Comparison of ENCODE assay signal across 8 mouse cellular contexts in genomic region chr2:154613118-154614115, GRCm38 (mm10). TPM values are rescaled to one million over a fixed set of nuclear protein-coding genes. Genes with fewer than 3 reads are reported as not detected.
A peak's percentile ranks its signal among the peaks of the same experiment; 100 is the strongest.
DNase-seq lines count a peak whose midpoint lies in the region; ATAC-seq and TF ChIP-seq lines count a peak whose summit lies in the region.

Zfp341 (plus strand) TSS chr2:154613297.
4930519P11Rik (minus strand) TSS chr2:154613437.

- H3K4me1 ChIP-seq in embryonic facial prominence, embryonic 13.5 days = peaks cover 14% of the 10 kb centered on the region; the same call in 1 of the 2 replicates
- peaks cover 4% of the 10 kb centered on the region for H3K4me1 ChIP-seq in heart, adult 2 months (ENCODE audit: control insufficient read depth, insufficient read depth, low read length)
- H3K4me1 ChIP-seq in kidney, adult 2 months (ENCODE audit: control insufficient read depth, insufficient read depth, low read length) = peaks cover 7% of the 10 kb centered on the region; the same call in 1 of the 2 replicates
- H3K4me1 ChIP-seq in limb, embryonic 13.5 days = peaks cover 12% of the 10 kb centered on the region
- H3K4me1 ChIP-seq in midbrain, embryonic 15.5 days = peaks cover 23% of the 10 kb centered on the region

- H3K27ac ChIP-seq in embryonic facial prominence, embryonic 13.5 days = peak within 1 kb of the TSS; percentile 98
- H3K27ac ChIP-seq in heart, adult 2 months = peak within 1 kb of the TSS; percentile 96
- peak within 1 kb of the TSS; percentile 88 for H3K27ac ChIP-seq in kidney, adult 2 months (ENCODE audit: insufficient read depth, low read depth, low read length)
- H3K27ac ChIP-seq in limb, embryonic 13.5 days = peak within 1 kb of the TSS; percentile 95
- H3K27ac ChIP-seq in midbrain, embryonic 15.5 days = peak within 1 kb of the TSS; percentile 97

- H3K36me3 ChIP-seq in embryonic facial prominence, embryonic 13.5 days = 0 out of 2 replicates have a peak, but pooled peaks cover 3% of the 10 kb centered on the region
- no peaks in the 10 kb centered on the region for H3K36me3 ChIP-seq in heart, adult 2 months (ENCODE audit: control insufficient read depth, insufficient read depth, low read length)
- H3K36me3 ChIP-seq in kidney, adult 2 months (ENCODE audit: control insufficient read depth, insufficient read depth, low read length) = no peaks in the 10 kb centered on the region
- H3K36me3 ChIP-seq in limb, embryonic 13.5 days = no peaks in the 10 kb centered on the region
- no peaks in the 10 kb centered on the region for H3K36me3 ChIP-seq in midbrain, embryonic 15.5 days (replicated peaks)

- intact Hi-C loops in heart, adult 2 months (cut with DNase I) = loop anchor here (1.0 to 5.0 kb wide), 4 partner anchors 20 to 197 kb away; partner anchors contain the start of genes Actl10 and Cbfa2t2

- under 1% methylated on average over 96 of the region's 98 CpGs for WGBS in embryonic facial prominence, embryonic 13.5 days
- under 1% methylated on average over 97 of the region's 98 CpGs for WGBS in heart, adult 2 months
- WGBS in kidney, adult 2 months = under 1% methylated on average over 92 of the region's 98 CpGs
- under 1% methylated on average over 77 of the region's 98 CpGs for WGBS in limb, embryonic 13.5 days
- 0% methylated on average over 85 of the region's 98 CpGs for WGBS in midbrain, embryonic 15.5 days

- H3K79me2 ChIP-seq in heart, adult 2 months (replicated peaks; ENCODE audit: control insufficient read depth, insufficient read depth, low read length) = no peaks in the 10 kb centered on the region

- peak within 1 kb of the TSS; percentile 61 for H3K4me2 ChIP-seq in embryonic facial prominence, embryonic 13.5 days
- peak within 1 kb of the TSS; percentile 67 for H3K4me2 ChIP-seq in limb, embryonic 13.5 days (replicated peaks)
- H3K4me2 ChIP-seq in midbrain, embryonic 15.5 days = peak within 1 kb of the TSS; percentile 61

- peak; percentile 64 for TF ChIP-seq POLR2A in heart, adult 2 months (IDR thresholded peaks at IDR 0.05; ENCODE audit: insufficient read depth, low read depth, low read length)
- peak; percentile 40 for TF ChIP-seq POLR2A in kidney, adult 2 months (IDR thresholded peaks at IDR 0.05; ENCODE audit: low read depth, low read length)

- ATAC-seq in embryonic facial prominence, embryonic 13.5 days (ENCODE audit: insufficient number of reproducible peaks, insufficient read depth, low FRiP score, low TSS enrichment, low read depth) = peak; percentile 90
- peak; percentile 95 for ATAC-seq in limb, embryonic 13.5 days (ENCODE audit: low FRiP score, low read depth)
- peak; percentile 93 for ATAC-seq in midbrain, embryonic 15.5 days (replicated peaks)

- TF ChIP-seq CTCF in heart, adult 2 months (IDR thresholded peaks at IDR 0.05) = peak; percentile 90
- peak; percentile 64 for TF ChIP-seq CTCF in kidney, adult 2 months (conservative IDR thresholded peaks at IDR 0.05; ENCODE audit: insufficient read depth, insufficient read length, low read depth, low read length)

- peak; percentile 92 for DNase-seq in 416B (ENCODE audit: low read depth)
- peak; percentile 91 to 95 for DNase-seq in adrenal gland, postnatal 36 days
- DNase-seq in heart, adult 2 months = peak; percentile 90 to 94
- peak; percentile 93 for DNase-seq in kidney, adult 2 months
- peak; percentile 84 to 88 for DNase-seq in spleen, adult 18-20 months

- H3K9ac ChIP-seq in embryonic facial prominence, embryonic 13.5 days = peak within 1 kb of the TSS; percentile 79
- peak within 1 kb of the TSS; percentile 95 for H3K9ac ChIP-seq in heart, adult 2 months (ENCODE audit: low read depth, low read length)
- H3K9ac ChIP-seq in limb, embryonic 13.5 days = peak within 1 kb of the TSS; percentile 80
- H3K9ac ChIP-seq in midbrain, embryonic 15.5 days = peak within 1 kb of the TSS; percentile 73

- H3K9me3 ChIP-seq in embryonic facial prominence, embryonic 13.5 days = no peaks in the 10 kb centered on the region
- H3K9me3 ChIP-seq in limb, embryonic 13.5 days = no peaks in the 10 kb centered on the region
- no peaks in the 10 kb centered on the region for H3K9me3 ChIP-seq in midbrain, embryonic 15.5 days

- no peaks in the 10 kb centered on the region for H3K27me3 ChIP-seq in embryonic facial prominence, embryonic 13.5 days
- no peaks in the 10 kb centered on the region for H3K27me3 ChIP-seq in heart, adult 2 months (ENCODE audit: control insufficient read depth, insufficient read depth, low read length)
- H3K27me3 ChIP-seq in kidney, adult 2 months (replicated peaks; ENCODE audit: control insufficient read depth, insufficient read depth, low read length) = no peaks in the 10 kb centered on the region
- 0 out of 2 replicates have a peak, but pooled peaks cover 2% of the 10 kb centered on the region for H3K27me3 ChIP-seq in limb, embryonic 13.5 days
- H3K27me3 ChIP-seq in midbrain, embryonic 15.5 days (replicated peaks) = no peaks in the 10 kb centered on the region; the same call in 1 of the 2 replicates

- TF ChIP-seq EP300 in heart, adult 2 months (IDR thresholded peaks at IDR 0.05; ENCODE audit: insufficient read depth, low read depth, low read length) = peak; percentile 9; the same call in 1 of the 2 replicates

- peak within 1 kb of the TSS; percentile 58 for H3K4me3 ChIP-seq in embryonic facial prominence, embryonic 13.5 days
- peak within 1 kb of the TSS; percentile 75 for H3K4me3 ChIP-seq in heart, adult 2 months
- peak within 1 kb of the TSS; percentile 71 for H3K4me3 ChIP-seq in kidney, adult 2 months (ENCODE audit: insufficient read depth, low read depth, low read length)
- peak within 1 kb of the TSS; percentile 59 for H3K4me3 ChIP-seq in limb, embryonic 13.5 days
- H3K4me3 ChIP-seq in midbrain, embryonic 15.5 days = peak within 1 kb of the TSS; percentile 56

RNA-seq across cellular contexts. Expression of gene Zfp341, which starts in this region (rescaled TPM):
- 1 to 10 TPM; 2.6 to 3.0 TPM for total RNA-seq in adrenal gland, postnatal 36 days (2021)
- polyA plus RNA-seq in embryonic facial prominence, embryonic 13.5 days (2015; fragmentation: Nextera tagmentation; extraction: Ambion mirVana) = 1.5 and 1.8 TPM in 2 replicates
- 1 to 10 TPM; 2.7 to 3.1 TPM for total RNA-seq in heart, adult 2 months (2021)
- 4.0 and 4.9 TPM in 2 replicates for polyA plus RNA-seq in heart, adult 2 months (2012; rRNA removed)
- polyA plus RNA-seq in kidney, adult 2 months (2012; rRNA removed) = 4.9 and 5.3 TPM in 2 replicates
- polyA plus RNA-seq in limb, embryonic 13.5 days (2015; fragmentation: Nextera tagmentation; extraction: Ambion mirVana) = 1.1 and 1.3 TPM in 2 replicates
- polyA plus RNA-seq in midbrain, embryonic 15.5 days (2015; fragmentation: Nextera tagmentation; extraction: Ambion mirVana) = 2.6 and 3.1 TPM in 2 replicates

RNA-seq across cellular contexts. Expression of gene 4930519P11Rik, which starts in this region (rescaled TPM):
- total RNA-seq in adrenal gland, postnatal 36 days (2021) = under 1 TPM in 1 of 2 experiments, not detected in 1; 0.63 TPM
- polyA plus RNA-seq in embryonic facial prominence, embryonic 13.5 days (2015; fragmentation: Nextera tagmentation; extraction: Ambion mirVana) = 1.2 TPM in 1 of 2 replicates, not detected in the other
- not detected for total RNA-seq in heart, adult 2 months (2021)
- polyA plus RNA-seq in heart, adult 2 months (2012; rRNA removed) = 0.57 TPM in 1 of 2 replicates, not detected in the other
- polyA plus RNA-seq in kidney, adult 2 months (2012; rRNA removed) = 0.57 and 0.86 TPM in 2 replicates
- 0.43 TPM in 1 of 2 replicates, not detected in the other for polyA plus RNA-seq in limb, embryonic 13.5 days (2015; fragmentation: Nextera tagmentation; extraction: Ambion mirVana)
- 0.50 and 0.78 TPM in 2 replicates for polyA plus RNA-seq in midbrain, embryonic 15.5 days (2015; fragmentation: Nextera tagmentation; extraction: Ambion mirVana)

Comparison
In these comparisons a context has a peak if more than half of its experiments do, and no peak if none do; other contexts are left out.
1. Peak in every context shown above with its lines: DNase-seq, ATAC-seq, H3K4me3 ChIP-seq and H3K27ac ChIP-seq.